Mouse (Mus musculus) neural tube, embryonic 12.5 days (tissue): ENCODE measurements around the gene Olfr13. TPM values are rescaled to one million over a fixed set of nuclear protein-coding genes. Genes with fewer than 3 reads are reported as not detected.
"Not testable (repeated sequence)": the region's sequence is repeated elsewhere in the genome, so short reads cannot be mapped to it uniquely, and the experiment has no call there.

Experiments
- ATAC-seq: fragments of 200-750 bp; cut with Nextera tagmentation; 2 replicates; pipeline ENCODE4 v1.8.0; 2017; ENCODE audit warnings: low read depth, mild to moderate bottlenecking, moderate TSS enrichment, moderate library complexity; ENCODE audit not compliant: low FRiP score
- H3K27ac ChIP-seq: fragments of 300-500 bp; sonication (generic); 2 replicates; pipeline ENCODE4 v1.5.1; 2016
- H3K27me3 ChIP-seq: fragments of 300-500 bp; sonication (generic); replicated peaks from 2 replicates; pipeline ENCODE4 v1.6.1; 2016; ENCODE audit warnings: mild to moderate bottlenecking
- H3K36me3 ChIP-seq: fragments of 300-500 bp; sonication (generic); 2 replicates; pipeline ENCODE4 v1.6.1; 2016; ENCODE audit warnings: mild to moderate bottlenecking
- H3K4me1 ChIP-seq: fragments of 300-500 bp; sonication (generic); 2 replicates; pipeline ENCODE4 v1.6.1; 2016
- H3K4me2 ChIP-seq: fragments of 300-500 bp; sonication (generic); replicated peaks from 2 replicates; pipeline ENCODE4 v1.6.1; 2016; ENCODE audit warnings: mild to moderate bottlenecking
- H3K4me3 ChIP-seq: fragments of 300-500 bp; sonication (generic); 2 replicates; pipeline ENCODE4 v1.5.1; 2016
- H3K9ac ChIP-seq: fragments of 300-500 bp; sonication (generic); 2 replicates; pipeline ENCODE4 v1.6.1; 2016; ENCODE audit warnings: mild to moderate bottlenecking
- H3K9me3 ChIP-seq: fragments of 300-500 bp; sonication (generic); 2 replicates; pipeline ENCODE4 v1.6.1; 2016; ENCODE audit warnings: mild to moderate bottlenecking
- WGBS: fragments of 180-500 bp; shearing (Covaris S2); methylation state at CpG from one replicate; pipeline ENCODE4 v1.1.7; 2016; 5-methylcytosine and 5-hydroxymethylcytosine counted together
- polyA plus RNA-seq: library from polyadenylated mRNA; unstranded; fragments of >200 nt; fragmentation: Nextera tagmentation; extraction: Ambion mirVana; gene quantifications from 2 replicates; pipeline ENCODE4 v1.2.1, GENCODE M21; 2016

Olfr13 gene
- polyA plus RNA-seq: not detected in 2 replicates

DNA sequence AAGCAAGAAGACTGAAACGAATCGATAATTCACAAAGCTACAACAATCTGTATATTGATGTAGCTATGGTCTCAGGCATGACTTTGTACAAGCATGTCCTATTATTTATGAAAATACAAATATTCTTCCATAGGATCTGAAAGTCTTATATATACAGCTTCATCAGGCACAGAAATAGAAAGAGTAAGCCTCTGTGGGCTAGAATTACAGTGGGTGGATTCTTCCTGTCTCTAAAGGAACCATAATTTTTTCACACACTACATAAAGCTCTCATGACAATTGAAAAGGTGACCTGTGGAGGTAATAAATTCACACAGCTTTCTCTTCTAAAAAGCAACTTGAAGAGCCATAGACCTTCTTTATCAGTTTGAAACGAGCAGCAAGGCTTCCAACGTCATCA lies at the start of gene Olfr13:
Olfr13 (plus strand) TSS at position 301 of the 400 bp plus-strand sequence.
- Histone ChIP-seq H3K27me3 (no peaks in the 10 kb centered on the region), H3K27ac (no peak within 1 kb of the TSS), H3K4me2 (no peak within 1 kb of the TSS), H3K4me1 (no peaks in the 10 kb centered on the region), H3K9ac (no peak within 1 kb of the TSS), H3K36me3 (no peaks in the 10 kb centered on the region), H3K9me3 (no peaks in the 10 kb centered on the region), H3K4me3 (no peak within 1 kb of the TSS)
- ATAC-seq: no peak
- 76% methylated on average over 4 of the region's 4 CpGs for WGBS

DNA sequence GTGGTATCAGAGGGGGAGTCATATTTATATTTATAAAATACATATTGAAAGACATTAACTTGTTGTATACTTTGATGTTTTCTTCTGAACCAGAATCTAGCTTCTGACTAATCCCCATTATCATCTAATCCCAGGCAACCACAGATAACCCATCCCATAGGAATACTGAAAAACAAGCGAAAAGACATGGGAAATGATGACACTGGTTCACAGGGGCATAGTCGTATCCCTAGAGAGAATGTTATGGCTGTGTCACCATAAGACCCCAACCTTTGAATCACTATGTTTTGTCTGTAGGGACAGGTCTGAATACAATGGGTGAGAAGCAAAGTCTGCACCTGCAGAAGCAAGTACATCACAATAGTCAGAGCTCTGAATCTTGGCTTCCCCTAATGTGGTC lies 25.7 kb upstream of the Olfr13 start, which contains the start of gene Olfr237-ps1:
Olfr237-ps1 (plus strand) TSS at position 301 of the 400 bp plus-strand sequence.
- not testable (repeated sequence) for H3K36me3 ChIP-seq, H3K27ac ChIP-seq, H3K27me3 ChIP-seq, ATAC-seq, H3K4me2 ChIP-seq, H3K9ac ChIP-seq, H3K9me3 ChIP-seq, H3K4me3 ChIP-seq, H3K4me1 ChIP-seq
- WGBS: 84% methylated on average over 2 of the region's 2 CpGs

DNA sequence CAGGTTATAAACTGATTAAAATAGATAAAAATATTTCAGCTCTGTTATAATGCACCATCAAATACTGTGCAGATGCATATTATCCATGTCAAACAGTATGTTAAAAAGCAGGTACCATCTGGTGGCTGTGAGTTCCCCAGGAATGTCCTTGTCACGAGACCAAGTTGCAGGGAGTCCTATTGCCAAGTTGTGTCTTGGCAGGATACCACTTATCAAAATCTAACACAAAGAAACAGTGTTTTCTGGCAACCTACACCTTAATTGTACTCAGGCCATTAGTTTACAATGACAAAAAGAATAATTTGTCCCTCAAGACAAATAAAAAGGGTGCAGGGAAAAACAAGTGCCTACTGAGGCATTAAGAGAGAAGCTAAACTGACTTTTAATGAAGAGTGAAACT lies 12.4 kb upstream of the Olfr13 start:
- ATAC-seq: no peak

DNA sequence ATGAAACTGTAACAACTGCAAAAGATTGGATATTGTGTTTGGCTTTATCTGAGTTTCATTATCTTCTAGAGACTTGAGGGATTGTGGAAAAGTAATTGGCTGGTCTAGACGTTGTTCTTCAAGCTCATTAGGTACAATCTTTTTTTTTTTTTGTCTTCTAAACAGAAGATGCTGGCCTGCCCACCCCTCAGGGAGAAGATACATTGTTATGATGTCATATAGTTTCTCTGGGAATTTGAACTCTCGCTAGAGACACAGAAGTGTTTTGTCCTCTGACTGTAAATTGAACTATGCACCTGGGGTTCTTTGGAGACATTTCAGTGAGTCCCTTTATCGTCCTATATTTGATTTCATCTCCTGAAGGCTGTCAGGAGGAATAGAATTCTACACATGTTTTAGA lies 9.0 kb upstream of the Olfr13 start, which contains the start of gene Olfr437:
Olfr437 (plus strand) TSS at position 301 of the 400 bp plus-strand sequence.
- Histone ChIP-seq H3K9ac (no peak within 1 kb of the TSS), H3K27ac (no peak within 1 kb of the TSS), H3K4me3 (no peak within 1 kb of the TSS), H3K4me2 (no peak within 1 kb of the TSS), H3K9me3 (no peaks in the 10 kb centered on the region), H3K4me1 (no peaks in the 10 kb centered on the region), H3K27me3 (no peaks in the 10 kb centered on the region), H3K36me3 (no peaks in the 10 kb centered on the region)
- no peak for ATAC-seq
- 74% methylated on average over 3 of the region's 3 CpGs for WGBS

More for the DNA sequence above, 12.4 kb upstream of the Olfr13 start:
- Histone ChIP-seq H3K4me2 (no peak overlapping the region), H3K4me1 (no peaks in the 10 kb centered on the region), H3K36me3 (no peaks in the 10 kb centered on the region), H3K9me3 (no peaks in the 10 kb centered on the region), H3K9ac (no peak overlapping the region), H3K27ac (no peak overlapping the region), H3K4me3 (no peak overlapping the region), H3K27me3 (no peaks in the 10 kb centered on the region)
- 62% methylated on average over 1 of the region's 1 CpGs for WGBS

- Histone ChIP-seq H3K9ac (no peak overlapping the region), H3K27ac (no peak overlapping the region), H3K27me3 (no peaks in the 10 kb centered on the region), H3K4me3 (no peak overlapping the region), H3K4me1 (no peaks in the 10 kb centered on the region), H3K36me3 (no peaks in the 10 kb centered on the region), H3K4me2 (no peak overlapping the region), H3K9me3 (no peaks in the 10 kb centered on the region)
- ATAC-seq: no peak
- WGBS: 95% methylated on average over 4 of the region's 4 CpGs
Measured at GRCm38 (mm10) chr6:43167246-43167645, 4.7 kb upstream of the Olfr13 start.

DNA sequence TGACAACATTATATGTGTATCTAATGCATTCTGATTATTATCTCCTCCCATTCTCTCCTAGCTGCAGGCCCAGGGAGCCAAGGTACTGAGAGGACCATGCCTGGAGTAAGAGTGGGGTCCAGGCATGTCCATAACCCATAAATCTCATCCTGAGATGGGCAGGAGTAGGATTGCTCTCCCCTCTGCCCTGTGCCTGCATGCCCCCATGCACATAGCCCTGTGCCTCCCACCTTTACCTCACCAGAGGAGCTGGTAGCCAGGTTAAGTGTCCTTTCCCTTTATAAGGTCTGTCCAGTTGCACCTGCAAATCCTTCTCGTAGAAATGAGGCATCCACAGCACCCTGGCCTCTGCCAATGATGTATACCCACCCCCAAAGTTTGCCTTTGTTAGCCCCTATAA lies 6.2 kb downstream of the Olfr13 start:
- 81% methylated on average over 1 of the region's 1 CpGs for WGBS
- no peak overlapping the region for H3K27ac ChIP-seq
- ATAC-seq: no peak

DNA sequence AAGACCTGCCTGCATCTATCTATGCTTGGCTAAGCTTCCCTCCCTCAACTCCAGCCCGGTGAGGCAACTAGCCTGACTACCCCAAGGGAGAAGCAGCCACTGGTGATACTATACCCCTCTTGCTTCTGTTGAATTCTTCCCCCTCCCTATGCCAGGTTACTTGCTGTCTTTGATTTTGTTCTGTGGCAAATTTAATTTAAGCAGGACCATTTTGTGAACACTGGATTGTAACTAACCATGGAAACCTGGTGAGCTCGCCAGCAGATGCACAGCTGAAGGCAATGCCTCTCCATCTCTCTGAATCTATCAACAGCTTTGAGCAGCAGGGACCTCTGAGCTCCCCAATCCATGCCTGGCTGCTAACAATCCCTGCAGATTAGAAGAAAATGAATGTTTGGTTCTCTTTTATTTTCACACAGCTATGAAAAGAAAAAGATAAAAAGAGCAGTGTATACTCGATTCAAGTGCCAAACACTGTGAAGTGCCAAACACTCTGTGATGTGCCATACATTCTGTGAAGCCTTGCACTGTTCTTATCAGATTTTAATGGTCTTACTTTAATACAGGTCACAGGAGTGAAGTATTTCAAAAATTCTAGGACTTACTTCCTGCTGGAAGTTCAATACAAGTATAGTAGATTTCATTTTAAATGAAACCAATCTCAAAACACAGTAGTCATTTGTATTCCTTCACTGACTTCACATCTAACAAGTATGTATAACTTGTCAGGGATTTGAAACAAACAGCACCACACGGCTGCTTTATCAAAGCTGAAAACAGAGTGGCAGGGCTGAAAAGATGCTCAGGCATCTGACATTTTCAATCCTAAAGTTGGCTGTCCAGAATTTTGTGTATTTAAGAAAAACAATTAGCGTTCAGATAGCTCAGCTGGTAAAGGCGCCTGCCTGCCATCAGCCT lies 6.9 kb downstream of the Olfr13 start:
- no peak for ATAC-seq
- H3K27me3 ChIP-seq: no peaks in the 10 kb centered on the region
- no peaks in the 10 kb centered on the region for H3K4me1 ChIP-seq
- H3K9me3 ChIP-seq: no peaks in the 10 kb centered on the region
- no peak overlapping the region for H3K4me3 ChIP-seq
- no peak overlapping the region for H3K4me2 ChIP-seq
- no peak overlapping the region for H3K9ac ChIP-seq
- no peaks in the 10 kb centered on the region for H3K36me3 ChIP-seq
- WGBS: 69% methylated on average over 6 of the region's 6 CpGs
- H3K27ac ChIP-seq: no peak overlapping the region

More for the DNA sequence above, 6.2 kb downstream of the Olfr13 start:
- Histone ChIP-seq H3K4me2 (no peak overlapping the region), H3K27me3 (no peaks in the 10 kb centered on the region), H3K9ac (no peak overlapping the region), H3K4me1 (no peaks in the 10 kb centered on the region), H3K4me3 (no peak overlapping the region), H3K9me3 (no peaks in the 10 kb centered on the region), H3K36me3 (no peaks in the 10 kb centered on the region)

- no peak overlapping the region for H3K4me2 ChIP-seq
- no peaks in the 10 kb centered on the region for H3K36me3 ChIP-seq
- H3K27me3 ChIP-seq: no peaks in the 10 kb centered on the region
- no peak for ATAC-seq
- WGBS: 84% methylated on average over 3 of the region's 3 CpGs
- H3K9ac ChIP-seq: no peak overlapping the region
- no peak overlapping the region for H3K4me3 ChIP-seq
- no peak overlapping the region for H3K27ac ChIP-seq
- no peaks in the 10 kb centered on the region for H3K4me1 ChIP-seq
- no peaks in the 10 kb centered on the region for H3K9me3 ChIP-seq
Measured at GRCm38 (mm10) chr6:43190986-43191385, 19.0 kb downstream of the Olfr13 start.

DNA sequence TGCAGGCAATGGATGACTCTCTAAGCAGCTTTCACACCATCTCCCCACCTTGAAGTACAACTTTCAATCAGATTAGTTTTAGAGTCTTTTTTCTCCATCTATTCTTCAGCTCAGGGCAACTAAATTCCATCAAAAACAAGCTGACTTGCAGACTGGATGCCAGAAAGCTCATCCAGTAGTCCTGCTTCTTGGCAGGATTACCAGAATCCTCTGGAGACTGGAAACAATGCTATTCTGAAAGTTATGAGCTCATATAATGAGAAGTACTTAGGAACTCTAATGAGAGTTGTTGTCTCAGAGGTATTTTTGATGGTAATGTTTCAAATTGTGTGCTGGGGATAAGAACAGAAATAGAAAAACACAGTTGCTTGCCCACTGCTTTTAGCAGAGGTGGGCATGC lies 24.8 kb downstream of the Olfr13 start, which contains the start of gene Olfr435:
Olfr435 (plus strand) TSS at position 366 of the 400 bp plus-strand sequence.
- no peaks in the 10 kb centered on the region for H3K36me3 ChIP-seq
- no peak within 1 kb of the TSS for H3K4me3 ChIP-seq
- ATAC-seq: no peak
- H3K4me1 ChIP-seq: no peaks in the 10 kb centered on the region
- no peaks in the 10 kb centered on the region for H3K27me3 ChIP-seq
- no peaks in the 10 kb centered on the region for H3K9me3 ChIP-seq
- no peak within 1 kb of the TSS for H3K9ac ChIP-seq
- no peak within 1 kb of the TSS for H3K4me2 ChIP-seq
- H3K27ac ChIP-seq: no peak within 1 kb of the TSS

GRCm38 (mm10) chr6:43198094-43198493 lies 26.2 kb downstream of the Olfr13 start:
- Histone ChIP-seq H3K9ac (no peak overlapping the region), H3K27me3 (no peaks in the 10 kb centered on the region), H3K4me2 (no peak overlapping the region), H3K27ac (no peak overlapping the region), H3K4me3 (no peak overlapping the region), H3K4me1 (no peaks in the 10 kb centered on the region), H3K36me3 (no peaks in the 10 kb centered on the region), H3K9me3 (no peaks in the 10 kb centered on the region)
- no peak for ATAC-seq
- 84% methylated on average over 3 of the region's 3 CpGs for WGBS

GRCm38 (mm10) chr6:43202786-43203185 lies 30.8 kb downstream of the Olfr13 start:
- Histone ChIP-seq H3K9me3 (no peaks in the 10 kb centered on the region), H3K27ac (no peak overlapping the region), H3K9ac (no peak overlapping the region), H3K4me2 (no peak overlapping the region), H3K4me1 (no peaks in the 10 kb centered on the region), H3K4me3 (no peak overlapping the region), H3K27me3 (no peaks in the 10 kb centered on the region), H3K36me3 (no peaks in the 10 kb centered on the region)
- ATAC-seq: no peak

DNA sequence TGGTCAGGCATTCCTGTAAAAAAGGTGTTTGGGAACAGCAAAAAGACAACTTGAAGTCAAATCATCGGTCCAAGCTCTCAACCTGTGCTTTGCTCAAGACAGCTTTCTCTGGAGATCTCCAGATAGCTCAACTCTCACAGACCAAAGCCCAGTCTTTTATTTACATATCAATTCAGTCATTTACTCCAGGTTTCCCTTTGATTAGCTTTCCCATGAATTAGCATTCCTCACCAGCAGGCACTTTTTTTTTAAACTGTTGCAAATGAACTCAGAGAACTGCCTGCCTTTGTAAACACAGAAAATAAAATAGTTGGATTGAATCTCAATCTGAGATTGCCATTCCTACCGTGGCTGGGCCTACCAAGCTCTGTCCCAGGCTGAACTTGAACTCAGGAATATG lies 33.4 kb downstream of the Olfr13 start:
- H3K4me2 ChIP-seq: no peak overlapping the region
- H3K4me3 ChIP-seq: no peak overlapping the region
- no peaks in the 10 kb centered on the region for H3K36me3 ChIP-seq
- H3K27ac ChIP-seq: no peak overlapping the region
- H3K9me3 ChIP-seq: no peaks in the 10 kb centered on the region
- no peak overlapping the region for H3K9ac ChIP-seq
- H3K4me1 ChIP-seq: no peaks in the 10 kb centered on the region
- ATAC-seq: no peak
- WGBS: 27% methylated on average over 2 of the region's 2 CpGs
- H3K27me3 ChIP-seq: no peaks in the 10 kb centered on the region

DNA sequence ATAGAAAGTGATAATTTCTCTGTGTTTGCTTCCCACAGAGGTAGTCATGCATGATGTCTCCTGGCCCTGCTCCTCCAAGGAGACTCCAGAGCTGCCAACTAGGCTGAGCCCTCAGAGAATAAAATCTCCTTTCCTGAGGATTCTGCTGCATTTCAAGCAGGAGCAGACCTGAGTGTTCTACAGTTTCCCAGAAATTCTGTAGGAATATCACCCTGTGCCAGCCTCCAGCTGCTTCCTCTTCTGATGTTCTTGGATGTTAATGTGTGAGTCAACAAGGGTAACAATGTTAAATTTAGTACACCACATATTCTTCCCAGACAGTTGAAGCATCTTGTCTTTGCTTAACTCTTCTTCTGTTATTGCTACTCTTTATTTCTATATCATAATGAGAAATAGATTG lies 40.9 kb downstream of the Olfr13 start, which contains the start of gene Olfr434:
Olfr434 (plus strand) TSS at position 149 of the 400 bp plus-strand sequence.
- not testable (repeated sequence) for H3K9ac ChIP-seq, H3K9me3 ChIP-seq, H3K36me3 ChIP-seq, H3K4me2 ChIP-seq, H3K4me1 ChIP-seq, H3K27ac ChIP-seq, H3K27me3 ChIP-seq, H3K4me3 ChIP-seq, ATAC-seq
